Mouse (Mus musculus) adrenal gland, postnatal 4 days (tissue): ENCODE results near the gene Mmp15. TPM values are rescaled to one million over a fixed set of nuclear protein-coding genes. Genes with fewer than 3 reads are reported as not detected.

Experiments
- DNase-seq, 2 experiments: peaks; one replicate each; pipeline ENCODE4 v3.0.0; 2021 to 2022; ENCODE audit warnings: low spot score in 2 of 2, mixed read lengths in 2 of 2
- total RNA-seq, 2 experiments: library from RNA; stranded (reverse); gene quantifications; 2 replicates each; pipeline ENCODE4 v1.2.3; 2021

The Mmp15 gene
- total RNA-seq, 2 experiments from 2014 or later = 25.3 to 30.8 TPM

- no peak for DNase-seq
Observed at GRCm38 (mm10) chr8:95336363-95336762, 15.7 kb upstream of the Mmp15 start.

GRCm38 (mm10) chr8:95341721-95342120 lies 10.3 kb upstream of the Mmp15 start:
- no peak for DNase-seq

- no peak for DNase-seq
Observed at GRCm38 (mm10) chr8:95344668-95345067, 7.4 kb upstream of the Mmp15 start.

GRCm38 (mm10) chr8:95346643-95347545 lies 5.2 kb upstream of the Mmp15 start:
- peak; percentile 36 to 37 for DNase-seq

- DNase-seq = no peak
Observed at GRCm38 (mm10) chr8:95348356-95348755, 3.7 kb upstream of the Mmp15 start.

GRCm38 (mm10) chr8:95348811-95349630 lies 3.0 kb upstream of the Mmp15 start:
- DNase-seq = no peak

- no peak for DNase-seq
Observed at GRCm38 (mm10) chr8:95351461-95351860, 607 bp upstream of the Mmp15 start.

- peak in 1 of 2 experiments; percentile 20 for DNase-seq
Observed at GRCm38 (mm10) chr8:95352871-95353866, 1.1 kb downstream of the Mmp15 start.

GRCm38 (mm10) chr8:95354606-95355005 lies 2.5 kb downstream of the Mmp15 start:
- no peak for DNase-seq

GRCm38 (mm10) chr8:95358550-95359411 lies 6.7 kb downstream of the Mmp15 start:
- no peak for DNase-seq

- no peak for DNase-seq
Observed at GRCm38 (mm10) chr8:95360181-95361015, 8.3 kb downstream of the Mmp15 start.

GRCm38 (mm10) chr8:95361016-95361341 lies 8.9 kb downstream of the Mmp15 start:
- no peak for DNase-seq

GRCm38 (mm10) chr8:95362272-95362671 lies 10.2 kb downstream of the Mmp15 start:
- no peak for DNase-seq

- DNase-seq = no peak
Observed at GRCm38 (mm10) chr8:95363849-95364248, 11.8 kb downstream of the Mmp15 start.

GRCm38 (mm10) chr8:95369581-95370326 lies 17.7 kb downstream of the Mmp15 start:
- no peak for DNase-seq

- DNase-seq = no peak
Observed at GRCm38 (mm10) chr8:95373389-95374002, 21.4 kb downstream of the Mmp15 start.

- DNase-seq = no peak
Observed at GRCm38 (mm10) chr8:95374429-95374828, 22.4 kb downstream of the Mmp15 start.

- no peak for DNase-seq
Observed at GRCm38 (mm10) chr8:95375374-95375930, 23.4 kb downstream of the Mmp15 start.
